Mouse (Mus musculus) liver, embryonic 13.5 days (tissue): ENCODE measurements around the gene Rnf212b. TPM values are rescaled to one million over a fixed set of nuclear protein-coding genes. Genes with fewer than 3 reads are reported as not detected.

ENCODE experiments used
- ATAC-seq: fragments of 200-750 bp; cut with Nextera tagmentation; 2 replicates; pipeline ENCODE4 v1.8.0; 2017; ENCODE audit warnings: low read depth, mild to moderate bottlenecking, moderate number of reproducible peaks, moderate library complexity
- DNase-seq: peaks from one replicate; pipeline ENCODE4 v3.0.0; 2022
- H3K27ac ChIP-seq: fragments of 300-500 bp; sonication (generic); 2 replicates; pipeline ENCODE4 v1.5.1; 2015; ENCODE audit warnings: moderate library complexity, mild to moderate bottlenecking, inconsistent platforms
- H3K27me3 ChIP-seq: fragments of 300-500 bp; sonication (generic); 2 replicates; pipeline ENCODE4 v1.6.1; 2015; ENCODE audit warnings: mild to moderate bottlenecking, inconsistent platforms
- H3K36me3 ChIP-seq: fragments of 300-500 bp; sonication (generic); 2 replicates; pipeline ENCODE4 v1.6.1; 2015; ENCODE audit warnings: mild to moderate bottlenecking, inconsistent platforms
- H3K4me1 ChIP-seq: fragments of 300-500 bp; sonication (generic); replicated peaks from 2 replicates; pipeline ENCODE4 v1.6.1; 2015; ENCODE audit warnings: inconsistent platforms
- H3K4me2 ChIP-seq: fragments of 300-500 bp; sonication (generic); 2 replicates; pipeline ENCODE4 v1.6.1; 2015; ENCODE audit warnings: inconsistent platforms, mild to moderate bottlenecking, moderate library complexity
- H3K4me3 ChIP-seq: fragments of 300-500 bp; sonication (generic); replicated peaks from 2 replicates; pipeline ENCODE4 v1.5.1; 2015; ENCODE audit warnings: mild to moderate bottlenecking, inconsistent platforms
- H3K9ac ChIP-seq: fragments of 300-500 bp; sonication (generic); 2 replicates; pipeline ENCODE4 v1.6.1; 2015; ENCODE audit warnings: mild to moderate bottlenecking, inconsistent platforms
- H3K9me3 ChIP-seq: fragments of 300-500 bp; sonication (generic); replicated peaks from 2 replicates; pipeline ENCODE4 v1.6.1; 2016; ENCODE audit warnings: inconsistent platforms
- WGBS: fragments of 180-500 bp; shearing (Covaris S2); methylation state at CpG from one replicate; pipeline ENCODE4 v1.1.7; 2015; ENCODE audit not compliant: insufficient replicate concordance; 5-methylcytosine and 5-hydroxymethylcytosine counted together
- polyA plus RNA-seq: library from polyadenylated mRNA; unstranded; fragments of >200 nt; fragmentation: Nextera tagmentation; extraction: Ambion mirVana; gene quantifications from 2 replicates; pipeline ENCODE4 v1.2.1, GENCODE M21; 2015

Rnf212b gene
- polyA plus RNA-seq, 1 experiment from 2014 or later, result not detected

DNA sequence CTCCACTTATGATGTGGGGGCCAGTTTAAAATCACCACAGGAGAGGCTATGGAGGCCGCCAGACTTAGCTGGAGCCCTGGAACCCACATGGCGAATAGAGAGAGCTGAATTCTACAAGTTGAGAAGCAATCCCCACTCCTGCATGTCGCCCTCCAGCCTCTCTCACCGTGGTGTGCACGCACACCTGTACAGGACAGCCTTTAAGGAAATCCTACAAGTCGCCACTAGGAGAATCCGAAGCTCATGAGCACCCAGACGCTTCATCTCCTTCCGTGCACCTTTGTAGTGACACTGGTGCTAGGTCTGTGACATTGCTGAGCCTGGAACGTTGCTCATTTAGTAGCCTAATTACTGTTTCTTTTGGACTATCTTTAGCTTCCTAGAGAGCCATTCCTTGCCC is 14.3 kb upstream of the Rnf212b start:
- Histone ChIP-seq H3K27ac (no peak overlapping the region), H3K9ac (no peak overlapping the region), H3K4me3 (no peak overlapping the region), H3K27me3 (no peaks in the 10 kb centered on the region), H3K4me1 (no peaks in the 10 kb centered on the region; the same call in 1 of the 2 replicates), H3K9me3 (no peaks in the 10 kb centered on the region), H3K36me3 (no peaks in the 10 kb centered on the region), H3K4me2 (no peak overlapping the region)
- 40% methylated on average over 10 of the region's 10 CpGs for WGBS
- DNase-seq, result no peak
- ATAC-seq, result peak; percentile 29; the same call in 1 of the 2 replicates

DNA sequence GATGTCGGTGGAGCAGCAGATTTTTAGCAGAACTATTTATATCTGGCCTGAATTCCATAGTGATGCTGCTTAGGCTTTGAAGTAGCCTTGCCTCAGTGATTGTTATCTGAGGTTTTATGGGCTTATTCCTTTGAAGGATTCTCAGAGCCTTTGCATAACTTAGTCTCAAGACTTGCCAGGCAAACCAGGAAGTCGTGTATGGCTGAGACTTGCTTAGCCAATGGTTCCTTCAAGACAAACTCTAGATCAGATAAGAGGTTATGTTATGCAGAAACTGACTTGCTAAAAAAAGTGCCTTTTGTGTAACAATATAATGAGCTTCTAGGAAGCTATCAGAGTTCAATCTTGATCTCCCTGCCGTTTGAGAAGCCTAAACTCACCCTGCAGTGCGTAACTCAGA is 11.5 kb upstream of the Rnf212b start:
- Histone ChIP-seq H3K9me3 (no peaks in the 10 kb centered on the region), H3K27me3 (no peaks in the 10 kb centered on the region), H3K4me2 (no peak overlapping the region), H3K27ac (no peak overlapping the region), H3K36me3 (no peaks in the 10 kb centered on the region), H3K9ac (no peak overlapping the region), H3K4me1 (no peaks in the 10 kb centered on the region; the same call in 1 of the 2 replicates), H3K4me3 (no peak overlapping the region)
- 50% methylated on average over 4 of the region's 4 CpGs for WGBS
- no peak for DNase-seq
- no peak for ATAC-seq

DNA sequence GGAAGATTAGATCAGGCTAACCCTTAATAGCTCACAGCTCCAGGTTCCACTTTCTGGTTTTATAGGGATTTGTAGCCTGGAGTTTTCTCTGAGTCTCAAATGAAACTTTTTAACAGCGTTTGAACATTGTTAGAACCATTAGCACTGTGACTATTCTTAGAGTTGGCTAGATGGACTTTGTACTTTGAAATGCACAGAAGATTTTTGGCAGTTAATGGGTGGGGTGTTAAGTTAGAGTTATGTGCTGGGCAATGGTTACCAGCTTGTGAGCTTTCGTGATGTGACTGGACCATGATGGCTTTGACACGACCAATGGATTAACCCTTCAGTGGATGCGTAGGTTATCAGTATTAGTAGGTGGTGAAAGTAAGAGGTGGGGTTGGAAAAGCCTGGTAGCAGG is 7.8 kb upstream of the Rnf212b start:
- 60% methylated on average over 4 of the region's 4 CpGs for WGBS
- DNase-seq, result no peak

DNA sequence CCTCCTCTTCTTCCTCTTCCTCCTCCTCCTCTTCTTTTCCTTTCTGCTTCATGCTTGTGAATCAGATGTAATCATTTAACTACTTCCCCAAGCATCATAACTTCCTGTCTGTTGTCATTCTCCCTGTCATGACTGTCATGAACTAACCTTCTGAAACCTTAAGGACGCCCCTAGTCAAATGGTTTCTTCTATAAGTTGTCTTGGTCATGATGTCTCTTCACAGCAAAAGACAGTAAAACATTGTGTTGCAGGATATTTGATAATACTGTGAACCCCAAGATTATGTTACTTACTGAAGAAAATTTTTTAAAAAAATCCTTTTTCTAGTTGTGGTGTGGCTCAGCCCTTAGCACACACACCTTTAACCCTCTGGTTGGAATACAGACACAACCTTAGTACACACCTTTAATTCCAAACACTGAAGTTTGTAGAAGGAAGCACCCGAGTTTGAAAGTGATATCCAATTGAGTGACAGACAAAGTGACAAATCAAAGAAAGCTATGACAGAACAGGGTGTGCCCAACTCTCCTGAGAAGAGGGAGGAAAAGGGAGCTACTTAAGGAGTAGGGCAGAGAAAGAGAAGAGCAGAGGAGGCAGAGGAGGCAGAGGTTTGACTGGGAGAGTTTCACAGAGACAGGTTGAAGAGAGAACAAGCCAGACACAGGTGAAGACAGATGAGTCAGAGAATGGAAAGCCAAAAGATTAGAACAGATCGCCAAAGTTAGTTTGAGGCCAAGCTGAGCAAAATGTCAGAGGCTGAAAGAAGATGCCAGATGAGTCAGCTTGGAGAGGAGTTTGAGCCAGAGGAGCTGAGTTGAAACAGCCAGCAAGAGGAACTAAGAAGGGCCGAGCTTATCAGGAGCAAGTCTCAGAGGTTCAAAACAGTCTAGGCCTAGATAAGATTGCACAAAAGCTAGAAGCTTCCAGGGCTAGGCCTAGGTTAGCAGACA is 4.9 kb upstream of the Rnf212b start:
- Histone ChIP-seq H3K9ac (no peak overlapping the region), H3K27ac (no peak overlapping the region), H3K36me3 (no peaks in the 10 kb centered on the region), H3K4me2 (no peak overlapping the region), H3K9me3 (no peaks in the 10 kb centered on the region), H3K4me3 (no peak overlapping the region), H3K4me1 (peaks cover 10% of the 10 kb centered on the region), H3K27me3 (no peaks in the 10 kb centered on the region)
- DNase-seq (no peak), ATAC-seq (no peak)
- WGBS, result 20% methylated on average over 4 of the region's 4 CpGs

More for the DNA sequence above, 7.8 kb upstream of the Rnf212b start:
- peaks cover 10% of the 10 kb centered on the region for H3K4me1 ChIP-seq
- H3K4me3 ChIP-seq, result no peak overlapping the region
- ATAC-seq, result no peak
- H3K36me3 ChIP-seq, result no peaks in the 10 kb centered on the region
- H3K27me3 ChIP-seq, result no peaks in the 10 kb centered on the region
- H3K27ac ChIP-seq, result no peak overlapping the region
- H3K9ac ChIP-seq, result no peak overlapping the region
- H3K4me2 ChIP-seq, result no peak overlapping the region
- H3K9me3 ChIP-seq, result no peaks in the 10 kb centered on the region

DNA sequence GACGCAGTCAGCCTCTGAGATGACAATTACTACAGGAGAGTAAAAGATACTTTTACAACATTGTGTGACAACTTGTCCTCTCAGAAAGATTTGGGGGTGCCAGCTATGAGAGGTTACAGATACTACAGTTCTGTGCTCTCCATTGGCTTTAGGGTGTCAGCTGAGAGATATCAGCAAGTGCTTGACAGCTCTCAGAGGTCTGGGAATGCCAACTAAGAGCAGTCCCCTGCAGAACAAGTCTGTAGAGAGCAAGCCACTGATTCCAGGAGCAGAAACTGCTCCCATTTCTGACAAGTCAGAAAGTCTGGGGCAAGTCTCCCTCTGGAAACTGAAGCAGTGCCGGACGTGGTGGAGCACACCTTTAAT is 4.3 kb upstream of the Rnf212b start:
- 48% methylated on average over 3 of the region's 3 CpGs for WGBS
- no peak overlapping the region for H3K27ac ChIP-seq

DNA sequence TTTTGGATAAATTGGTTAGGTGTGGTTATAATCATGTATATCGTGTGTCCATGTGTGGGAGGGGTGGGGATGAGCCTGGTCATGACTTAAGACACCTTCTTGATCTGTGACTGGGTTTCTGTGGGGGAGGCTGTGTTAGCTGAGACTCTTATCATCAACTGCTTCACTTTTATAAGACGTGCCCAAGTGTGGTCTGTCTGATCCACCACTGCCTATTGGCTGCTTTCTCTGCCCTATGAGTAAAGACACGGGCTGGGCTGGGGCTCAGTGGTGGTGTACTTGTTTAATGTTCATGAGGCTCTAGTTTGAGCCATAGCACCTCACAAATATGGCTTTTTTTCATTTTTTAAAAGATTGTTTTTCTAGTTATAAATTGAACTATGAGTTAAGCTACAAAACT is 1.8 kb downstream of the Rnf212b start:
- Histone ChIP-seq H3K9ac (no peak overlapping the region), H3K4me3 (no peak overlapping the region), H3K36me3 (no peaks in the 10 kb centered on the region), H3K27me3 (no peaks in the 10 kb centered on the region), H3K4me1 (peaks cover 4% of the 10 kb centered on the region; the same call in 1 of the 2 replicates), H3K9me3 (no peaks in the 10 kb centered on the region), H3K4me2 (no peak overlapping the region), H3K27ac (no peak overlapping the region)
- 21% methylated on average over 3 of the region's 3 CpGs for WGBS
- DNase-seq, result peak; percentile 27
- peak; percentile 77 for ATAC-seq

More for the DNA sequence above, 4.3 kb upstream of the Rnf212b start:
- H3K27me3 ChIP-seq, result no peaks in the 10 kb centered on the region
- DNase-seq, result no peak
- H3K36me3 ChIP-seq, result no peaks in the 10 kb centered on the region
- H3K9ac ChIP-seq, result no peak overlapping the region
- H3K4me3 ChIP-seq, result no peak overlapping the region
- H3K4me1 ChIP-seq, result peaks cover 10% of the 10 kb centered on the region
- ATAC-seq, result no peak
- no peaks in the 10 kb centered on the region for H3K9me3 ChIP-seq
- H3K4me2 ChIP-seq, result no peak overlapping the region

DNA sequence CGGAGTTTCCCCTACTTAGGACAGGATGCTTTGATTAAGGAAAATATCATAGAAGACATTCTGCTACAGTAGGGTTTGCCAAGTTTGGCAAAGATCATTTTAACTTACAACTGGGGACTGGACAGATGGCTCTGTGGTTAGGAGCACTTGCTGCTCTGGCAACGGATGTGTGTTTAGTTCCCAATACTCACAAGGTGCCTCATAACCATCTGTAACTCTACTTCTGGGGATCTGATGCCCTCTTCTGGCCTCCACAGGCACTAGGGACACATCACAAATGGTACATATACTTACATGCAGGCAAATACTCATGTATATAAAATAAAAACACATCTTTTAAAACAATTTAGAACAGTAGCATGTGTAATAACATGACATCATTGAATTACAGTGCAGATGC is 3.9 kb downstream of the Rnf212b start:
- H3K9me3 ChIP-seq, result no peaks in the 10 kb centered on the region
- no peaks in the 10 kb centered on the region for H3K27me3 ChIP-seq
- no peak overlapping the region for H3K4me2 ChIP-seq
- DNase-seq (no peak), ATAC-seq (no peak)
- H3K36me3 ChIP-seq, result no peaks in the 10 kb centered on the region
- H3K27ac ChIP-seq, result no peak overlapping the region
- no peak overlapping the region for H3K4me3 ChIP-seq
- no peak overlapping the region for H3K9ac ChIP-seq
- WGBS, result 32% methylated on average over 2 of the region's 2 CpGs
- peaks cover 4% of the 10 kb centered on the region; the same call in 1 of the 2 replicates for H3K4me1 ChIP-seq

DNA sequence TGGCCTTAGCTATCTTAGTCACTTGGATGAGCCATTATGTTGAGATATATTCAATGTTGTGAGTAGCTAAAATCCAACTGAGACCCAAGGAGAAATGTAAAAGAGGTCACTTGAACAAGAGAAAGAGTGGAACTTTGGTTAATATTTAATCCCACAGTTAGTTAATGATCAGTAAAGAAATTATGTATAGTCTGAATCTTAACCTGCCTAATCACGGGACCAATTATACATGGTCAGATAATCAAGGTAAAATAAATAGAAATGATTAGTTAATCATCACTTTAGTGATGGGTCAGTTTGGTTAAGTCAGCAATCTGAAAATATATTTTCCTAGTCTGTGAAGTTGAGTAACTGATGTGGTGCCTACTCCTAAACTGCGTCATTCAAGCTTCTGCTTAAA is 8.4 kb downstream of the Rnf212b start:
- Histone ChIP-seq H3K4me1 (no peaks in the 10 kb centered on the region), H3K4me3 (no peak overlapping the region), H3K9me3 (no peaks in the 10 kb centered on the region), H3K27ac (no peak overlapping the region), H3K9ac (no peak overlapping the region), H3K36me3 (no peaks in the 10 kb centered on the region), H3K4me2 (no peak overlapping the region), H3K27me3 (no peaks in the 10 kb centered on the region)
- ATAC-seq, result no peak
- 70% methylated on average over 2 of the region's 2 CpGs for WGBS
- DNase-seq, result no peak

DNA sequence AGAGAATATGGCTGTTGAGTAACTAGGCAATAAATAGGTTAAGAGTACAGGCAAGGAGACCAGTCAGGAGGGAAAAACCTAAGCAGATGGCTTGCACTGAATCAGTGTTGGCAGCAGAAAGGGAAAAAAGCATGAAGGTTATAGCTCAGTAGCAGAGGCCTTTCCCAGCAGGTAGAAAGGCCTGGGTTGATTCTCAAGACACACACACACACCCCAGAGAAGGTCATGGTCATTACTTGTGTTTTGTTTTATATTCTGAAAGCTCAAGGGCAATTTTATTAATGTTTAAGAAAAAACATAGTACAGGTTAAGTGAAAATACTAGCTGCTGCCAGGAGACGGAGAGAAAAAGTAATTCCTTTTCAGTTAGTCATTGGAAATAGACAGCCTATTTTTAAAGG is 9.8 kb downstream of the Rnf212b start:
- WGBS, result 74% methylated on average over 1 of the region's 1 CpGs
- H3K36me3 ChIP-seq, result no peaks in the 10 kb centered on the region
- no peaks in the 10 kb centered on the region for H3K9me3 ChIP-seq
- H3K27me3 ChIP-seq, result no peaks in the 10 kb centered on the region
- no peak overlapping the region for H3K9ac ChIP-seq
- ATAC-seq (no peak), DNase-seq (no peak)
- no peak overlapping the region for H3K4me3 ChIP-seq
- no peak overlapping the region for H3K27ac ChIP-seq
- H3K4me1 ChIP-seq, result no peaks in the 10 kb centered on the region
- H3K4me2 ChIP-seq, result no peak overlapping the region

DNA sequence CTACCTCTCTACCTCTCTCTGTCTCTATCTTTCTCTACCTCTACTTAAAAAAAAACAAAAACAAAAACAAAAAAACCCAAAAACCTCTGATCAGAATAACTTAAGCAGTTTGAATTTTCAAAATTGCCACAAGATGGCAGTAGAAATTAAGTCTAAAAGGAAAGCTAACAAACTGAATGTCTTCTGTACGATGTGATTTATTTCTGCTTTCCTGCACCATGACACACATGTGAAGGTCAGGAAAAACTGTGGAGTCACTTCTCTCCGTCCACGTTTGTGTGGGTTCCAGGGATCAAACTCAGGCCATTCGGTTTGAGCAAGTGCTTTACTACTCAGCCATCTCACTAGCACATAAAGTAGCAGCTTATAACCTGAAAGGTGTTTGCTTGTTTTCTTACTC is 29.5 kb downstream of the Rnf212b start:
- WGBS, result under 1% methylated on average over 4 of the region's 4 CpGs
- DNase-seq, result no peak

DNA sequence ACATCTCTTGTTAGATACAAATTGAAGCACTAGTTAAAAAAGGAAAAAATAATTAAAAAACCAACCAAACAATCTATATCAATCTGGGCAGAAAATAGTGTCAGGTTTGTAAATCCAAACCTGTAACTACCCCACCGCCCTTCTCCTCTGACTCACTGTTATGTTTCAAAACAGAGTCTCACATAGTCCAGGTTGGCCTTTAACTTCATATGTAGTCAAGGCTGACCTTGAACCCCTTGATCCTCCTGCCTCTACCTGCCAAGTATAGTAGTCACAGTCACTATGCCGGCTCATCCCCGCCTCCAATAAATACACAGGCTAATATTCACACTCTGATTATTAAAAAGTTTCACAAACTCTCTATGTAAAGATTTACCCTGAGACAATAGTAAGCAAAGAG is 41.8 kb downstream of the Rnf212b start:
- WGBS, result 73% methylated on average over 3 of the region's 3 CpGs

More for the DNA sequence above, 29.5 kb downstream of the Rnf212b start:
- H3K27me3 ChIP-seq, result no peaks in the 10 kb centered on the region; the same call in 1 of the 2 replicates
- no peak overlapping the region for H3K4me3 ChIP-seq
- H3K36me3 ChIP-seq, result no peaks in the 10 kb centered on the region
- no peak overlapping the region for H3K9ac ChIP-seq
- H3K27ac ChIP-seq, result no peak overlapping the region
- no peaks in the 10 kb centered on the region for H3K9me3 ChIP-seq
- no peak for ATAC-seq
- H3K4me1 ChIP-seq, result no peaks in the 10 kb centered on the region
- no peak overlapping the region for H3K4me2 ChIP-seq

DNA sequence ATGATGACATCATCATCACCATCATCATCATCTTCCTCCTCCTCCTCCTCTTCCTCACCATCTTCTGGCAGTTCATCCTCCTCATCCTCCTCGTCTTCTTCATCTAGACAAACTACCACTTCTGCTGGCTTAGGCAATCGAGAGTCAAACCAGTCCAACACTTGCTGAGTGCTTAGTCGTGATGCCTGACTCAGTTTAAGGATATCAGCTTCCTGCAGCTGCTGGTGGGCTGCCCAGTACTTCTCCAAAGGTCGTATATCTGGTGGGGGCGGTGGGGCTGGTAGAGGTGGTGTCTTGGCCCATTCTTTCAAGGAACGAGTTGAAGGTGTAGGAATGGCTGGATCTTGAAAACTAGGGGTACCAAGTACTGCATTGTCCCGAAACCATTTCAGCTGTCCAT is 42.8 kb downstream of the Rnf212b start:
- Histone ChIP-seq H3K4me3 (no peak overlapping the region), H3K36me3 (0 out of 2 replicates have a peak, but pooled peaks cover 8% of the 10 kb centered on the region), H3K4me2 (no peak overlapping the region), H3K27me3 (no peaks in the 10 kb centered on the region), H3K4me1 (no peaks in the 10 kb centered on the region), H3K27ac (no peak overlapping the region), H3K9me3 (no peaks in the 10 kb centered on the region), H3K9ac (no peak overlapping the region)
- ATAC-seq (no peak), DNase-seq (no peak)
- 34% methylated on average over 7 of the region's 7 CpGs for WGBS

More for the DNA sequence above, 41.8 kb downstream of the Rnf212b start:
- no peaks in the 10 kb centered on the region for H3K27me3 ChIP-seq
- no peak overlapping the region for H3K4me3 ChIP-seq
- 0 out of 2 replicates have a peak, but pooled peaks cover 8% of the 10 kb centered on the region for H3K36me3 ChIP-seq
- H3K4me2 ChIP-seq, result no peak overlapping the region
- no peak overlapping the region for H3K27ac ChIP-seq
- ATAC-seq (no peak), DNase-seq (no peak)
- no peaks in the 10 kb centered on the region for H3K4me1 ChIP-seq
- H3K9ac ChIP-seq, result no peak overlapping the region
- no peaks in the 10 kb centered on the region for H3K9me3 ChIP-seq
